Mouse (Mus musculus) cerebellum, adult 2 months (tissue): Measurements from ENCODE around the gene Olfr317.
"Not testable (repeated sequence)": the region's sequence is repeated elsewhere in the genome, so short reads cannot be mapped to it uniquely, and the experiment has no call there.

Experiments
- CTCF ChIP-seq: fragments of 200-500 bp; IDR thresholded peaks from 2 replicates; pipeline ENCODE4 v1.5.1; 2011; ENCODE audit warnings: low read depth, mild to moderate bottlenecking, control low read depth, low read length, moderate library complexity, borderline replicate concordance; ENCODE audit not compliant: insufficient read depth
- POLR2A ChIP-seq: fragments of 200-500 bp; IDR thresholded peaks from 2 replicates; pipeline ENCODE4 v1.6.1; 2011; ENCODE audit warnings: low read length, control low read depth, borderline replicate concordance; ENCODE audit not compliant: insufficient read depth

- TF ChIP-seq CTCF, POLR2A: not testable (repeated sequence)
Measured at GRCm38 (mm10) chr11:58717723-58718122, 21.3 kb downstream of the Olfr317 start.
